Mouse (Mus musculus): Measurements from ENCODE around the gene Prkd2. TPM values are rescaled to one million over a fixed set of nuclear protein-coding genes. Genes with fewer than 3 reads are reported as not detected.

Prkd2 gene
- polyA plus RNA-seq, 2 experiments = 19.2 to 35.9 TPM

DNA sequence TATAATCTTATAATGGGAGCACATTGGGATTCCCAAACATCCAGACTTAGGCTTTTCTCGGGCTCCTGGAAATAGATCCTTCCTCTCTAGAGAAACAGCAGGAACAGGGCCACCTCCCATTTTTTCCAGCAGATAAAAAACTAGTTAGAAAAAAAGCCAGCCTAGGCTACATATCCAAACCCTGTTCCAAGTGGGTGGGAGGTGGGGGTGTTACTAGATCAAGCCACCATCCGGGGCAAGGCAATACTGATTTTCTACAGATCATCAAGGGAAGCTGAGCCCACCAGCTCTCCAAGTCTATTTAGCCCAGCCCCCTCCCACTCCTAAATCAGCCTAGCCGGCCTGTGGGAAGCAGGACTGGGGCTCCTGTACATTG is 2.0 kb downstream of the Prkd2 start:
- Histone ChIP-seq H3K9ac (ENCODE audit: low read depth, low read length, severe bottlenecking) (peak overlapping the region; percentile 52), H3K9me3 (ENCODE audit: control insufficient read depth, low read length) (no peaks in the 10 kb centered on the region), H3K4me3 (replicated peaks; ENCODE audit: low read length) (peak overlapping the region; percentile 60), H3K36me3 (ENCODE audit: control insufficient read depth, insufficient read depth, low read length) (peaks cover 44% of the 10 kb centered on the region), H3K27me3 (ENCODE audit: control insufficient read depth, insufficient read depth, low read length) (no peaks in the 10 kb centered on the region), H3K4me1 (ENCODE audit: control insufficient read depth, insufficient read depth, low read length) (peaks cover 19% of the 10 kb centered on the region), H3K27ac (replicated peaks; ENCODE audit: low read depth, low read length) (peak overlapping the region; percentile 63), H3K4me2 (replicated peaks; ENCODE audit: low read depth, low read length, severe bottlenecking) (peak overlapping the region; percentile 91)
- ATAC-seq (ENCODE audit: low FRiP score, low read depth) (no peak), DNase-seq (ENCODE audit: low spot score) (no peak)
- 33% methylated on average over 3 of the region's 3 CpGs for WGBS
- no peak for TF ChIP-seq POLR2A (IDR thresholded peaks at IDR 0.05; ENCODE audit: borderline replicate concordance, extremely low read depth, insufficient read depth, insufficient read length)

DNA sequence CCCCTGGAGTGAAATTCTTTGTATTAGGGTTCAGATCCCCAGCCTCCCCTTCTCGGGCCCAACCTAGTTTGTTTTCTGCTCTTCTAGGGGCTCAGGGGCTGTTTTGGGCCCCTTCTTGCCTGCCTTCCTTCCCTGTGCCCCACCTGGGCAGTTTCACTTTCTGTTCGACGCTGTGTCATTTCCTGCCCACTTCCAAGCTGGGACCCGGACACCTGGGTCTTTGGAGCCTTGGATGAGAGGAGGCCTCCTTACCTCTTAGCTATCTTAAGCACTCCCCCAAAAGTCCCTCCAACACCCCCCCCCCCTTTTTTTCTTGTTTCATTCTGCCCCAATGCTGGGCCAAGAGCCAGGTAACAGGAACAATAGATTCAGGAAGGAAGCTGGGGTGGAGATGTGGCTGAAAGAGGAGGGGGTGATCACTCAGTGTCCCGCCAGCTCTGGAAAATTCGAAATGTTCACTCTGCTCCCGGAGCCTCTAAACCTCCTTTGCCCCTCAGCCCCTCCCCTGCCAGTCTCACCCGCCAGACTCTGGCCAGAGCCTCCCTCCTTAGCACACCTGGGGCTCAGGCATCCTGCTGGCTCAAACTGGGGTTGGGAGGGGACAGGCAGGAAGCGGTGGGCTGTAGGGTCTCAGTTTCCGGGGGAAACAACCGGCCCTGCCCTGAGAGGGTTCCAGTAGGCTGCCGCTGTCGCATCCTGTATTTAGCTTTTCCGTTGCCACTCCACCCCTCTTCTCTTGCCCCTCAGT is 2.5 kb downstream of the Prkd2 start:
- H3K9me3 ChIP-seq (ENCODE audit: control insufficient read depth, low read length) = no peaks in the 10 kb centered on the region

DNA sequence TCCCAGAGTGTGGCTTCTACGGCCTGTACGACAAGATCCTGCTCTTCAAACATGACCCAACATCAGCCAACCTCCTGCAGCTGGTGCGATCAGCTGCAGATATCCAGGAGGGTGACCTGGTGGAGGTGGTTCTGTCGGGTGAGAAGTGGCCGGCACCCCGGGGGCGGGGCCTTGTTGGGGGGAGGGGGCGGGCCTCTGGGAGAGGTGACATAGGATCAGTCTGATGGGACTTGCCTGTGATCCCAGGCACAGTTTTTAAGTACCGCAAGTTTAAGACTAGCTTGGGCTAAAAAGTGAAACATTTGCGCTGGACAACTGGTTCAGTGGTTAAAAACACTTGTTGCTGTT is 3.1 kb downstream of the Prkd2 start:
- peak overlapping the region; percentile 52 for H3K9ac ChIP-seq (ENCODE audit: low read depth, low read length, severe bottlenecking)
- no peak for ATAC-seq (ENCODE audit: low FRiP score, low read depth)
- peaks cover 19% of the 10 kb centered on the region for H3K4me1 ChIP-seq (ENCODE audit: control insufficient read depth, insufficient read depth, low read length)
- peak overlapping the region; percentile 60 for H3K4me3 ChIP-seq (replicated peaks; ENCODE audit: low read length)
- peaks cover 44% of the 10 kb centered on the region for H3K36me3 ChIP-seq (ENCODE audit: control insufficient read depth, insufficient read depth, low read length)
- no peaks in the 10 kb centered on the region for H3K9me3 ChIP-seq (ENCODE audit: control insufficient read depth, low read length)
- DNase-seq (ENCODE audit: low spot score) = no peak
- peak overlapping the region; percentile 91 for H3K4me2 ChIP-seq (replicated peaks; ENCODE audit: low read depth, low read length, severe bottlenecking)
- no peak for TF ChIP-seq POLR2A (IDR thresholded peaks at IDR 0.05; ENCODE audit: borderline replicate concordance, extremely low read depth, insufficient read depth, insufficient read length)
- 35% methylated on average over 10 of the region's 10 CpGs for WGBS
- peak overlapping the region; percentile 63 for H3K27ac ChIP-seq (replicated peaks; ENCODE audit: low read depth, low read length)
- no peaks in the 10 kb centered on the region for H3K27me3 ChIP-seq (ENCODE audit: control insufficient read depth, insufficient read depth, low read length)

More for the DNA sequence above, 2.5 kb downstream of the Prkd2 start:
- Histone ChIP-seq H3K36me3 (ENCODE audit: control insufficient read depth, insufficient read depth, low read length) (peaks cover 44% of the 10 kb centered on the region), H3K4me3 (replicated peaks; ENCODE audit: low read length) (peak overlapping the region; percentile 60), H3K27me3 (ENCODE audit: control insufficient read depth, insufficient read depth, low read length) (no peaks in the 10 kb centered on the region), H3K4me2 (replicated peaks; ENCODE audit: low read depth, low read length, severe bottlenecking) (peak overlapping the region; percentile 91), H3K4me1 (ENCODE audit: control insufficient read depth, insufficient read depth, low read length) (peaks cover 19% of the 10 kb centered on the region), H3K9ac (ENCODE audit: low read depth, low read length, severe bottlenecking) (peak overlapping the region; percentile 52), H3K27ac (replicated peaks; ENCODE audit: low read depth, low read length) (peak overlapping the region; percentile 63)
- WGBS = 18% methylated on average over 14 of the region's 14 CpGs
- ATAC-seq (ENCODE audit: low FRiP score, low read depth) = no peak
- DNase-seq (ENCODE audit: low spot score) = no peak
- no peak for TF ChIP-seq POLR2A (IDR thresholded peaks at IDR 0.05; ENCODE audit: borderline replicate concordance, extremely low read depth, insufficient read depth, insufficient read length)

DNA sequence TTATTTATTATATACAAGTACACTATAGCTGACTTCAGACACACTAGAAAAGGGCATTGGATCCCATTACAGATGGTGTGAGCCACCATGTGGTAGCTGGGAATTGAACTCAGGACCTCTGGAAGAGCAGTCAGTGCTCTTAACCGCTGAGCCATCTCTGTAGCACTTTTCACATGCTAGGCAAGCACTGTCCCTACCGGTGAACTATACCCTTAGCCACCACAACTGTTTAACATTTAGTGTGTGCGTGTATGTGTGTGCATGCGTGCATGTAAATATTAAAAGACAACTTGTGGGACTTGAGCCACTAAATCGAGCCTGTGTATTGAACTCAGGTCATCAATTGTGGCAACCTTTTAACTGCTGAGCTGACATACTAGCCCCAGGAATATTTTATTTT is 4.1 kb downstream of the Prkd2 start:
- no peak for ATAC-seq (ENCODE audit: low FRiP score, low read depth)
- no peak overlapping the region for H3K4me2 ChIP-seq (replicated peaks; ENCODE audit: low read depth, low read length, severe bottlenecking)
- TF ChIP-seq POLR2A (IDR thresholded peaks at IDR 0.05; ENCODE audit: borderline replicate concordance, extremely low read depth, insufficient read depth, insufficient read length) = no peak
- peaks cover 19% of the 10 kb centered on the region for H3K4me1 ChIP-seq (ENCODE audit: control insufficient read depth, insufficient read depth, low read length)
- H3K36me3 ChIP-seq (ENCODE audit: control insufficient read depth, insufficient read depth, low read length) = peaks cover 43% of the 10 kb centered on the region
- 91% methylated on average over 5 of the region's 5 CpGs for WGBS
- DNase-seq (ENCODE audit: low spot score) = no peak
- no peak overlapping the region for H3K9ac ChIP-seq (ENCODE audit: low read depth, low read length, severe bottlenecking)
- no peak overlapping the region for H3K27ac ChIP-seq (replicated peaks; ENCODE audit: low read depth, low read length)
- no peaks in the 10 kb centered on the region for H3K27me3 ChIP-seq (ENCODE audit: control insufficient read depth, insufficient read depth, low read length)
- no peak overlapping the region for H3K4me3 ChIP-seq (replicated peaks; ENCODE audit: low read length)
- no peaks in the 10 kb centered on the region for H3K9me3 ChIP-seq (ENCODE audit: control insufficient read depth, low read length)

DNA sequence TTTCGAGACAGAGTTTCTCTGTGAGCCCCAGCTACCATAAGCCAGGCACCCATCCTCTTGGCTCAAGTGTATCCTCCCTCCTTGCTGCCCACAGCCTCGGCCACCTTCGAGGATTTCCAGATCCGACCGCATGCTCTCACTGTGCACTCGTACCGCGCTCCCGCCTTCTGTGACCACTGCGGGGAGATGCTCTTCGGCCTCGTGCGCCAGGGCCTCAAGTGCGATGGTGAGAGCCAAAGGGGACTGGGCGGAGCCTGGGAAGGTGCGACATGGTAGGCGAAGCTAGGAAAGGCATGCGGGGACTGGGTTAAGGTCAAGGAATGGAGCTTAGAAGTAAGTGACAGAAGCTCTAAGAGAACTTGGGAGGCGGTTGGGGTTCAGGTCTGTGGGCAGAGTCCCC is 4.8 kb downstream of the Prkd2 start:
- Histone ChIP-seq H3K27me3 (ENCODE audit: control insufficient read depth, insufficient read depth, low read length) (no peaks in the 10 kb centered on the region), H3K4me1 (ENCODE audit: control insufficient read depth, insufficient read depth, low read length) (peaks cover 19% of the 10 kb centered on the region), H3K27ac (replicated peaks; ENCODE audit: low read depth, low read length) (no peak overlapping the region), H3K4me3 (replicated peaks; ENCODE audit: low read length) (no peak overlapping the region), H3K9ac (ENCODE audit: low read depth, low read length, severe bottlenecking) (no peak overlapping the region), H3K4me2 (replicated peaks; ENCODE audit: low read depth, low read length, severe bottlenecking) (no peak overlapping the region), H3K9me3 (ENCODE audit: control insufficient read depth, low read length) (no peaks in the 10 kb centered on the region), H3K36me3 (ENCODE audit: control insufficient read depth, insufficient read depth, low read length) (peaks cover 50% of the 10 kb centered on the region)
- DNase-seq (ENCODE audit: low spot score) = no peak
- no peak for ATAC-seq (ENCODE audit: low FRiP score, low read depth)
- 80% methylated on average over 19 of the region's 19 CpGs for whole genome bisulfite sequencing
- no peak for TF ChIP-seq POLR2A (IDR thresholded peaks at IDR 0.05; ENCODE audit: borderline replicate concordance, extremely low read depth, insufficient read depth, insufficient read length)

Data from limb, embryonic 14.5 days (tissue).